Mouse (Mus musculus): Measurements from ENCODE around the gene Bfsp2. TPM values are rescaled to one million over a fixed set of nuclear protein-coding genes. Genes with fewer than 3 reads are reported as not detected.

Gene Bfsp2
- polyA plus RNA-seq, 1 experiment from 2014 or later: 0.55 TPM

GRCm38 (mm10) chr9:103378686-103379085 lies 101.5 kb downstream of the Bfsp2 start:
- Histone ChIP-seq H3K4me1 (replicated peaks; ENCODE audit: control insufficient read depth, insufficient read depth, low read length) (no peaks in the 10 kb centered on the region), H3K9ac (ENCODE audit: low read depth, low read length) (no peak overlapping the region), H3K4me3 (ENCODE audit: low read depth, low read length) (no peak overlapping the region), H3K36me3 (ENCODE audit: control insufficient read depth, insufficient read depth, low read length) (no peaks in the 10 kb centered on the region), H3K9me3 (ENCODE audit: control insufficient read depth, low read length) (no peaks in the 10 kb centered on the region), H3K27ac (ENCODE audit: low read depth, low read length) (no peak overlapping the region), H3K4me2 (no peak overlapping the region), H3K27me3 (replicated peaks; ENCODE audit: control insufficient read depth, insufficient read depth, low read length) (no peaks in the 10 kb centered on the region)
- DNase-seq (ENCODE audit: low spot score) (no peak), ATAC-seq (replicated peaks; ENCODE audit: low FRiP score) (no peak)
- 71% methylated on average over 10 of the region's 10 CpGs for WGBS

GRCm38 (mm10) chr9:103376346-103377320 lies 103.6 kb downstream of the Bfsp2 start:
- Histone ChIP-seq H3K9me3 (ENCODE audit: control insufficient read depth, low read length) (no peaks in the 10 kb centered on the region), H3K36me3 (ENCODE audit: control insufficient read depth, insufficient read depth, low read length) (no peaks in the 10 kb centered on the region), H3K4me2 (no peak overlapping the region), H3K9ac (ENCODE audit: low read depth, low read length) (no peak overlapping the region), H3K27me3 (replicated peaks; ENCODE audit: control insufficient read depth, insufficient read depth, low read length) (no peaks in the 10 kb centered on the region), H3K4me3 (ENCODE audit: low read depth, low read length) (no peak overlapping the region), H3K27ac (ENCODE audit: low read depth, low read length) (no peak overlapping the region), H3K4me1 (replicated peaks; ENCODE audit: control insufficient read depth, insufficient read depth, low read length) (no peaks in the 10 kb centered on the region)
- no peak for DNase-seq (ENCODE audit: low spot score)
- WGBS: 65% methylated on average over 7 of the region's 7 CpGs
- no peak for ATAC-seq (replicated peaks; ENCODE audit: low FRiP score)

Other genes starting within 250 kb of the Bfsp2 start
- 2,446 and 2,726 TPM in 2 replicates for gene Trf, start 250.0 kb downstream of the Bfsp2 start, polyA plus RNA-seq (2014; fragmentation: Nextera tagmentation; extraction: Ambion mirVana)
- 15.4 and 16.6 TPM in 2 replicates for gene 1300017J02Rik, start 175.3 kb downstream of the Bfsp2 start, polyA plus RNA-seq (2014; fragmentation: Nextera tagmentation; extraction: Ambion mirVana)
- gene Topbp1, start 175.2 kb downstream of the Bfsp2 start, polyA plus RNA-seq (2014; fragmentation: Nextera tagmentation; extraction: Ambion mirVana): 99.4 and 101 TPM in 2 replicates
- gene Cdv3, start 114.6 kb downstream of the Bfsp2 start, polyA plus RNA-seq (2014; fragmentation: Nextera tagmentation; extraction: Ambion mirVana): 123 and 137 TPM in 2 replicates